8 mouse cellular contexts compared by ENCODE assay signal in the genomic region with DNA sequence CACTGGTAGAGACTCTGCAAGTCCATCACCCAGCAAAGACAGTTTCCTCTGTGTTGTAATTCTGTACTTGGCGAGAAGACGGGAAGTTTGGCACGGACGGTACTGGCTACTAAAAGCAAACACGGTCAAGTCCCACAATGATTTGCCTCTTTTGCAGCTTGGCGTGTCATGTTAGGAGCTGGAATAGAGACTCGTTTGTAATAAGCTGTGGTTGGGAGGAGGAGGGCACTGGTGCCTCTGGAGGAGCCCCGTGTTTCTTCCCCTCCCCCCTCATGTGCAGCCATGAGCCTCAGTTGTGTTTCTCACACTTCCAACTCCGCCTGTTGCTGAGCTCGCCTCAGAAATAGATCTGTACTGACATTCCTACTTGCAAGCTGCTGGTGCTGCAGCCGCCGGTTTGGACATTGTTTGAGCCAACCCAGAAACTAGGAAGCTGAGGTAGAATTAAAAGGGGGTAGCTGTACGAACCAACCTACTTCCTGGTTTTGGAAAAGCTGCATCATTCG.
A peak's percentile ranks its signal among the peaks of the same experiment; 100 is the strongest.
DNase-seq lines count a peak whose midpoint lies in the region; ATAC-seq and TF ChIP-seq lines count a peak whose summit lies in the region.

No protein-coding gene starts in this region.

- no peak overlapping the region for H3K9ac ChIP-seq in kidney, postnatal 0 days (ENCODE audit: low read depth, low read length)
- no peak overlapping the region for H3K9ac ChIP-seq in embryonic facial prominence, embryonic 14.5 days (ENCODE audit: low read depth, low read length)
- no peak overlapping the region for H3K9ac ChIP-seq in heart, embryonic 15.5 days
- H3K9ac ChIP-seq in hindbrain, embryonic 14.5 days: no peak overlapping the region

- H3K4me2 ChIP-seq in kidney, postnatal 0 days (ENCODE audit: low read length): 0 out of 2 replicates have a peak overlapping the region, but pooled peaks have one; percentile 7
- H3K4me2 ChIP-seq in embryonic facial prominence, embryonic 14.5 days (ENCODE audit: low read depth, low read length): peak overlapping the region; percentile 1; the same call in 1 of the 2 replicates
- peak overlapping the region; percentile 41 for H3K4me2 ChIP-seq in heart, embryonic 15.5 days
- no peak overlapping the region for H3K4me2 ChIP-seq in hindbrain, embryonic 14.5 days (replicated peaks)

- no peak for TF ChIP-seq CTCF in kidney, postnatal 0 days (IDR thresholded peaks at IDR 0.05; ENCODE audit: low read depth)

- intact Hi-C loops in left cerebral cortex, postnatal 36 days (cut with DNase I): loop anchor here (5.0 kb wide), 1 partner anchor 235 kb away; a partner anchor contains a TSS

- no peaks in the 10 kb centered on the region for H3K36me3 ChIP-seq in kidney, postnatal 0 days (ENCODE audit: insufficient read depth, low read length)
- no peaks in the 10 kb centered on the region for H3K36me3 ChIP-seq in embryonic facial prominence, embryonic 14.5 days (ENCODE audit: control insufficient read depth, insufficient read depth, low read length)
- no peaks in the 10 kb centered on the region for H3K36me3 ChIP-seq in heart, embryonic 15.5 days
- no peaks in the 10 kb centered on the region for H3K36me3 ChIP-seq in hindbrain, embryonic 14.5 days (replicated peaks; ENCODE audit: control insufficient read depth, insufficient read depth)

- H3K27ac ChIP-seq in kidney, postnatal 0 days: no peak overlapping the region
- peak overlapping the region; percentile 23; the same call in 1 of the 2 replicates for H3K27ac ChIP-seq in embryonic facial prominence, embryonic 14.5 days (replicated peaks; ENCODE audit: low read depth, low read length)
- H3K27ac ChIP-seq in heart, embryonic 15.5 days: no peak overlapping the region
- H3K27ac ChIP-seq in hindbrain, embryonic 14.5 days: no peak overlapping the region

- 58% methylated on average over 14 of the region's 14 CpGs for WGBS in kidney, postnatal 0 days
- WGBS in embryonic facial prominence, embryonic 14.5 days: 69% methylated on average over 14 of the region's 14 CpGs
- 50% methylated on average over 14 of the region's 14 CpGs for WGBS in heart, embryonic 15.5 days
- 83% methylated on average over 14 of the region's 14 CpGs for WGBS in hindbrain, embryonic 14.5 days

- no peak for ATAC-seq in kidney, postnatal 0 days (replicated peaks; ENCODE audit: low FRiP score, low read depth)
- no peak for ATAC-seq in embryonic facial prominence, embryonic 14.5 days (ENCODE audit: low read depth)
- ATAC-seq in heart, embryonic 15.5 days (replicated peaks; ENCODE audit: insufficient number of reproducible peaks, insufficient read depth, low FRiP score, low read depth): no peak
- no peak for ATAC-seq in hindbrain, embryonic 14.5 days (ENCODE audit: low FRiP score)

- H3K4me3 ChIP-seq in kidney, postnatal 0 days (replicated peaks; ENCODE audit: low read depth, low read length): no peak overlapping the region
- H3K4me3 ChIP-seq in embryonic facial prominence, embryonic 14.5 days (ENCODE audit: low read depth, low read length): no peak overlapping the region
- H3K4me3 ChIP-seq in heart, embryonic 15.5 days: no peak overlapping the region
- H3K4me3 ChIP-seq in hindbrain, embryonic 14.5 days (replicated peaks; ENCODE audit: low read length): no peak overlapping the region

- no peaks in the 10 kb centered on the region for H3K9me3 ChIP-seq in kidney, postnatal 0 days (replicated peaks; ENCODE audit: low read length)
- no peaks in the 10 kb centered on the region for H3K9me3 ChIP-seq in embryonic facial prominence, embryonic 14.5 days (ENCODE audit: control insufficient read depth, low read length)
- H3K9me3 ChIP-seq in heart, embryonic 15.5 days (replicated peaks): no peaks in the 10 kb centered on the region
- H3K9me3 ChIP-seq in hindbrain, embryonic 14.5 days (ENCODE audit: control insufficient read depth, low read length): no peaks in the 10 kb centered on the region

- no peak for DNase-seq in kidney, postnatal 0 days (ENCODE audit: low spot score)
- DNase-seq in kidney, adult 8-10 months: no peak
- DNase-seq in embryonic facial prominence, embryonic 14.5 days (ENCODE audit: low spot score): peak; percentile 49
- peak; percentile 68 to 70 for DNase-seq in left cerebral cortex, postnatal 36 days (ENCODE audit: low spot score in 2 of 2)
- DNase-seq in right cerebral cortex, postnatal 25 days: peak; percentile 57
- DNase-seq in hindbrain, embryonic 14.5 days (ENCODE audit: low spot score): no peak
- DNase-seq in retina, postnatal 1 day: no peak

- H3K27me3 ChIP-seq in kidney, postnatal 0 days (ENCODE audit: insufficient read depth, low read length): no peaks in the 10 kb centered on the region
- no peaks in the 10 kb centered on the region for H3K27me3 ChIP-seq in embryonic facial prominence, embryonic 14.5 days (replicated peaks; ENCODE audit: control insufficient read depth, insufficient read depth, low read length)
- no peaks in the 10 kb centered on the region for H3K27me3 ChIP-seq in heart, embryonic 15.5 days
- no peaks in the 10 kb centered on the region for H3K27me3 ChIP-seq in hindbrain, embryonic 14.5 days (ENCODE audit: control insufficient read depth, insufficient read depth, low read length)

- peaks cover 4% of the 10 kb centered on the region; the same call in 1 of the 2 replicates for H3K4me1 ChIP-seq in kidney, postnatal 0 days (replicated peaks; ENCODE audit: insufficient read depth, low read length)
- peaks cover 6% of the 10 kb centered on the region for H3K4me1 ChIP-seq in embryonic facial prominence, embryonic 14.5 days (ENCODE audit: control insufficient read depth, insufficient read depth, low read length)
- H3K4me1 ChIP-seq in heart, embryonic 15.5 days (replicated peaks): peaks cover 11% of the 10 kb centered on the region
- no peaks in the 10 kb centered on the region for H3K4me1 ChIP-seq in hindbrain, embryonic 14.5 days (replicated peaks; ENCODE audit: control insufficient read depth, insufficient read depth, low read length)

Comparison
In these comparisons a context has a peak if more than half of its experiments do, and no peak if none do; other contexts are left out.
1. DNase-seq: peak in embryonic facial prominence, embryonic 14.5 days (single experiment), left cerebral cortex, postnatal 36 days (2 of 2) and right cerebral cortex, postnatal 25 days (single experiment); none in kidney, postnatal 0 days (single experiment), kidney, adult 8-10 months (0 of 2), hindbrain, embryonic 14.5 days (single experiment) and retina, postnatal 1 day (single experiment).